Mouse (Mus musculus): ENCODE data around the gene Olfr376.

Gene Olfr376

DNA sequence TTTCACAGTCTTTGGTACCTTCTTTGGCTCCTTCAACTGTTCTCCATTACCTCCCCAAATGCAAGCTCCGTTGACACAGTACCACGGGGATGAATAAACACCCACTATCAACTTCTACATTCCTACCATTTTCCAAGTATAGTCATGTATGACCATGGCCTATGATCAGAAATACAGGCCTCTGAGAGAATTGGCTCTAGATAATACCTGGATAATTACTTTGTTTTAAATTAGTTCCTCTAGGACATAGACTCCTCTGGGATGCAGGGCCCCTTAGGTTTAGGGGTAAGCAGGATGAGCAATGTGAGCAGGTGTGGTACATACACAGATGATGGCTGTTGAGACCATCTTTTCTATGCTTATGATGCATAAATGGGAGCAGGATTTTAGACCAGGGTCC lies at the start of gene Olfr376:
Olfr376 (plus strand) TSS at position 301 of the 400 bp plus-strand sequence.
- DNase-seq (ENCODE audit: low read depth, low spot score), result no peak

DNA sequence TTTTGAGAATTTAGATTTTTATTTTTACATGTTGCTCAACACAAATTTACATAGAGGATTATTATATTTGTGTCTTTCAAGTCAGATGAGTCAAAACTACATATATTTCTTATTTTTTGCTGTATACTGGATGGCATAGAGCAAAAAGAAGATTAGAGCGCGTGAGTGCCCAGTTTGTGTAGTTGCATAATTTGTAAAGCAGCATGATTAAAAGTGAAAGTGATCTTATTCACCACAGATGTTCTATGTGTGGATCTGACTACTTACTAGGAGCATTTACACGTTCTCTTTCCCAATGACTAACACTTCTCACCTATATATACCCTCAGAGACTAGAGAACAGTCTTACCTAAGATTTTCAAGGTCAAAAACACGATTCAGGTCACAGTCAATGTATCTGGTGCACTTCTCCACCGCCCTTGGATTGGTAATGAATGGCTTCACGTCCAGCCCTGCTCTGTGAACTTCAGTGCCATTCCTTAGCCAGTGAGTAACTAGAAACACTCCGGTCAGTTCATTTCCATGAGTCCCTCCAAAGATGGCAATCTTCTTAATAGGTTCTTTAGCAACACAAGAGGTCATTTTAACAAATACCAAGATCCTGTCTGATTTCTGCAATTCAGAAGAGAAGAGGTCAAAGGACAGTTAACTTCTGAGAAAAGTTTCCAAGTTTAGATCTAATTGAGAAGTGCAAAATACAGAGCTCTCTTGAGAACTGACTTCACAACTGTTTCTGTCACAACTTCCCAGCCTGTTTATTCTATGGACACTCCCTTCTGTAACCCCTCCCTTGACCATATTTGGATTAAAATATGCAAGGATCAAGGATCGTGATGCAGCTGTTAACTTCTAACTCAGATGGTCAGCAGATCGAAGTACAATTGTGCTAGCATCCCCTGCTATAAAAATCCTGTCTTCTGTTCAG lies 46.9 kb upstream of the Olfr376 start:
- no peak for DNase-seq (ENCODE audit: low read depth, low spot score)

DNA sequence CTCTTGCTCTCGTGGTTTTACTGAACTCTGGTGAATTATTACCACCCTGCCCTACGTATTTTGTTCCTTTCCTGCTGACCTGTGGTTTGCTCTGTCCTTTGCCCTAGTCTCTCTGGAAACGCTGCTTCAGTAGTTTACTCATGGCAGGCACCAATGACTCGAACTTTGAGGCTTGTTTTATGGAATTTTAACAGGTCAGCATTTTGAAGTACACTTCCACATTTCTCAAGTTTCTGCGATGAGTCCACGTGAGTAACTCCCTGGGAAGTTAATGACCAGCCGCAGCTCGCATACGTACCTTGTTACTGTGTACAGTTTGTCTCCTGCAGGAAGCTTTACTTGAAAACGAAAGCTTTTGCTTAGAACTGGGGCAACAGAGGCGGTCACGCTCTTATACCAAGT lies 44.6 kb upstream of the Olfr376 start:
- DNase-seq (ENCODE audit: low read depth, low spot score), result no peak

DNA sequence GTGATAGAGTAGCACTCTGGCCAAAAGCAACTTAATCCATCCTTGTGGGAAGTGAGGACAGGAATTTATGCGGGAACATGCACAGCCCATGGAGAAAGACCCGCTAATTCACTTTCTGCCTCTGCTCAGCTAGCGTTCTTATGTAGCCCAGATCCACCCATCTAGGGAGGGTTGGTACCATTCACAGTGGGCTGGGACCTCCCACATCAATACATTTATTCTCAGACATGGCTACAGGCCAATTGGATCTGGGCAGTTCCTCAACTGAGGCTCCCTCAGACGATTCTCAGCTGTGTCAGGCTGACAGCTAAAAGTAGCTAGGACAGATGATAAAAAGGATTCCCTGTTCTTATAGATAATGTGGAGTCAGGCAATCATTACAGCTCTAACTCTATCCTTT lies 43.7 kb upstream of the Olfr376 start:
- no peak for DNase-seq (ENCODE audit: low read depth, low spot score)

DNA sequence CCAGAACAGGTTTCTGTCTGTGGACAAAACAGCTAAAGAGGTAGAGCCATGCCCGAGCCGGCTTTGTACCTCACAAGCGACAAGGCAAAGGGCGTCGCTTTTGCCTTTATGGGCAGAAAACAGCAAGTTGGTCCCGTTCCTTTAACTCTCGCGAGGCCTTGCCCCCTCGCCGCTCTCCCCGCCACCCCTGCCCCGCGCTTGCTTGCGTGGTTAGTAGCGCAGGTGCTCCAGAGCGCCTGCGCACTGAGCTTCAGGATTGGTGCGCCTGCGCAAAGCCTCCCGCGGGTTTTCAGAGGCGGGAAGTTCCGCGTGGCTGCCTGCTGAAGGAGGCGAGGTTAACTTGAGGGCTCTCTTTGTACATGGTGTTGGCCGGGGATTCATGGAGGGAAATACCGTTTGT lies 41.6 kb upstream of the Olfr376 start, which contains the start of the genes Aspa, Gm49340 and Spata22:
Aspa (minus strand) TSS at position 155 of the 400 bp plus-strand sequence.
Gm49340 (plus strand) TSS at position 300 of the 400 bp plus-strand sequence.
Spata22 (plus strand) TSS at position 300 of the 400 bp plus-strand sequence.
- DNase-seq (ENCODE audit: low read depth, low spot score), result peak; percentile 81

DNA sequence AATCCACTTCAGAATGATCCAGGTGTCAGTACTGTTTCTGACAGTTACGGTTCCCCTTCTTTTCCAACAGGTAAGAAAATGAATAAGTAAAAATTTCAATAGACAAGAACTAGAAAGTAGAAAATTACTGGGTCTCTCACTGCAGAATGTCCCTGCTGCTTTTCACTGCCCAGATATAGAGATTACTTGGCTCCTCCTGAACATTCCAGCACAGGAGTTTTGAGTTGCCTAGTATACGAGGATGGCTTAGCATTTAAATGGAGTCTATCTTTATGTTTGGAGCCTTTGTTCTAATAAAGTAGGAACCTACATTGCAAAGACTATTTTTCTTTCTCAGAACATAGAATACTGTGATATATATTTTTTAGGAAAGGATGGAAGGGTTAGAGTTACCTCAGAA lies 37.7 kb upstream of the Olfr376 start:
- DNase-seq (ENCODE audit: low read depth, low spot score), result no peak

DNA sequence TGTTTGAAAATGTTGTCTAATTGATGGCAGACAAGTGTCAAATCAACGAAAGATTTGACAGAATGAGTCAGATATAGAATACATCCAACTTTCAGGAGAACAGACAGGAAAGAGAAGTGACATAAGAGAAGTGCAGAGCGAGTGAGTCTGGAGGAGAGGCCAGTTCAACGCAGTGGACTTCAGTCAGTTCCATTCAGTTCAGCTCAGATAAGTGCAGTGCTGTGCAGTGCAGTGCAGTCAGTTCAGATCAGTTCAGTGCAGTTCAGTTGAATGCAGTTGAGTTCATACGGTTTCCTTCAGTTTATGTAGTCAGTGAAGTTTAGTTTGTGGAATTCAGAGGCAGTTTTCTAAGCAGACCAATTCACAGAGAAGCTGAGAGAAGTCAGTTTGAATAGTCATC lies 34.1 kb upstream of the Olfr376 start:
- no peak for DNase-seq (ENCODE audit: low read depth, low spot score)

DNA sequence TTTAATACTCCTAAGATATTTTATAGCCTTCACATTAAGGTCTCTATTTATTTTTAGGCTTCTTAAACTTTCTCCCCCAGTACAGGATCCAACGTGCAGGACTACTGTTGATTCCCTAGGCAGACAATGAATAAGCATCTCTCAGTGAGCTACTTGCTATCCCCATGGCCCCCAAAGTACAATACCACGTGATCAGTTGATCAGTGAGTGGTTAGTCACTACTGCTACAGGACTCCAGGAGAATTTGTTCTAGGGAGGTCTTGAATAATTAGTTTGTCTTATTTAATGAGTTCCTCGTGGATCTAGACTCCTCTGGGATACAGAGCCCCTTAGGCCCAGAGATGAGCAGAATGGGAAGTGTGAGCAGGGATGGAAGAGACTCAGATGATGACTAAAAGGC lies 20.6 kb upstream of the Olfr376 start, which contains the start of gene Olfr20:
Olfr20 (plus strand) TSS at position 301 of the 400 bp plus-strand sequence.
- no peak for DNase-seq (ENCODE audit: low read depth, low spot score)

DNA sequence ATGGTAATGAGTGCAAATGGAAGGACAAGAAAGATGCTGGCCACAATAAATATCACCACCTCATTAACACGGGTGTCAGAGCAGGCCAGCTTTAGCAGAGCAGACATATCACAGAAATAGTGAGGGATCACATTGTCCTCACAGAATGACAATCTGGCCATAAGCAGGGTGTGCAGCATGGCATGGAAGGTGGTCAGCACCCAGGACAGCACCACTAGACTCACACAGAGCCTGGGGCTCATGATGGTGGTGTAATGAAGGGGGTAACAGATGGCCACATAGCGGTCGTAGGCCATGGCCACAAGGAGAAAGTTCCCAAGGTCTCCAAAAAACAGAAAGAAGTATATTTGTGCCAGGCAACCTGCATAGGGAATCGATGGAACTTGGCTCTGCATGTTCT lies 24.3 kb downstream of the Olfr376 start:
- peak; percentile 21 for DNase-seq (ENCODE audit: low read depth, low spot score)

DNA sequence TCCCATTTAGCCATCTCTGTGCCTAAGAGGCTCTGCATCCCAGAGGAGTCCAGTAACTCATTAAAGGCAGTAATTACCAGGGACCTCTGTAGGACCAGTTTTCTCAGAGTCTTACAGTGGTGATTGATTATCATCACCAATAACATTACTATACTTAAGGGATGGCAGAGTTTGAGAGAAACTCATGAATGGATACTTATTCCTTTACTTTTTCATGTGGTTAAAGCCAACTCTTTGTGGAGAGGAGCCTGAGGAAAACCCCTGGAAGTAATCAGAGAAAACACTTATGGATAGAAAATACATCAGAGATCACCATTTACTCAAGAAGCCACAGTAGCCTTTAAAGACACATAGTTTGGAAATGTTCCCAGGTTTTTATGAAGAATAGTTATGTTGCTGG lies 28.5 kb downstream of the Olfr376 start, which contains the start of gene Olfr1:
Olfr1 (minus strand) TSS at position 101 of the 400 bp plus-strand sequence.
- DNase-seq (ENCODE audit: low read depth, low spot score), result no peak

All from ES-CJ7 (cell line).